Mouse (Mus musculus) kidney, postnatal 10 days (tissue): ENCODE data around the gene Trim14.

ENCODE experiments used
- DNase-seq: peaks from one replicate; pipeline ENCODE4 v3.0.0; 2021; ENCODE audit warnings: mixed read lengths

Trim14 gene

DNA sequence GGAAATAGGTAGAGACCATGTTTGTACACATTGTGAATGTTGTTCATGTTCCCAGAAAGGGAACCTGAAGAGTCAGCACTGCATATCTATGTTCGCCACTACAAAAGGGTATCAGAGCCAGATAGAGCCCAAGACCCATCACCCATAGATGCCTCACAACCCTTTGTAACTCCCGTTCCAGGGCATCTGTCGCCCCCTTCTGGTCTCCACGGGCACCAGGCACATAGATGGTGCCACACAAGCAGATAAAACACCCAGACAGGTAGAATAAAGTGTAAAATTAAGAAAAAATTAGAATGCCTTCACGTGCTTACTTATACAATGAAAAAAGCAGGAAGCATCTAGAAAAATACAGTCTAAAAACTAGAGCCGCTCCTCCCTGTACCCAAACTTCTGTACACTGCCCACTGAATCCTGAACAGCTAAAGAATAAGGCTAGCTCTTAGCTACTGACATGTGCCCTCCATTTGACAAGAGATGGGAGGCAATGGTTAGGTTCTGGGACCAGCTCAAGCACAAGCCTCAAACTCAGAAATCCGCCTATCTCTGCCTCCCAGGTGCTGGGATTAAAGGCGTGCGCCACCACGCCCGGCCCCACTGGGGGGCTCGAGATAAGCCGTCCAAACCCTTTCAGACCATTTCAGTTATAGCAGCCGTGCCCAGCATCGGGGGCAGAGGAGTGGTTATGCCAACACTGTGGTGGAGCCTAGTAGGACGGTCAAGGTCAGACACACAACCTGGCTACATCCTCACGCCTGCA lies 9.0 kb downstream of the Trim14 start:
- no peak for DNase-seq

DNA sequence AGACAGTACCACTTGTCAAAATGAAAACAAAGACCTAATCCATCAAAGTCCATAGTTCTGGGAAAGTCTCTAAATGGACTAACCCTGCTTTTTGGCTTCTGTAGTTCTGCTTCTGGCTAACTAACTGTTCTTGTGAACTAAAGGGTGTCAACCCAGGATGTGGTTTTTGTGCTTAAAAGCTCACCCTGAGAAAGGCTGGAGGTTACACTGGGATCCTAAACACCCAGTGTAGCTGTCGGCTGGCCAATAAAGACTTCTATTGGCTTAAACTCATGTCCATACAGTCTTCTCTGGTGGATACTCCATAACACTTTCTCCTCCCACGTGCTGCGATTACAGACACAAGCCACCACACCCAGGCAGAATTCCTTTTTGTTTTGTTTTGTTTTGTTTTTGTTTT lies 9.7 kb downstream of the Trim14 start:
- DNase-seq: no peak

DNA sequence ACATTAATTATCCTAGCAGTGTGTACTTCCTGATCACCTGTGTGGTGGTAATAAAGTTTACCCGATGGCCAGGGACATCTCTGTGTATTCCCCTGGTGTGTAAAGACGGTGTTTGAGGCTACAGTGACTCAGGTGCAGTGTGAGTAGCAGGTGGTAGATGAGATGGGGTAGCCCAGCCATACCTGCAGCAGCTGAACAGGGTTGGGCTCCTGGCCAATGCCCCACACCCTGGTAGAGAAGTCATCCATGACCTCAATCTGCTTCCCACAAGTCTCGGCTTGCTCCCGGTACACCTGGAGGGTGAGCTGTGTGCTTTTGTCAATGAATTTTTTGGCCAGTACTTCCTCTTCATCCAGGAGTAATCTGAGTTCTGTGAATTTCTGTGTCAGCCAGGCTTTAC lies 12.6 kb downstream of the Trim14 start:
- peak; percentile 43 for DNase-seq

DNA sequence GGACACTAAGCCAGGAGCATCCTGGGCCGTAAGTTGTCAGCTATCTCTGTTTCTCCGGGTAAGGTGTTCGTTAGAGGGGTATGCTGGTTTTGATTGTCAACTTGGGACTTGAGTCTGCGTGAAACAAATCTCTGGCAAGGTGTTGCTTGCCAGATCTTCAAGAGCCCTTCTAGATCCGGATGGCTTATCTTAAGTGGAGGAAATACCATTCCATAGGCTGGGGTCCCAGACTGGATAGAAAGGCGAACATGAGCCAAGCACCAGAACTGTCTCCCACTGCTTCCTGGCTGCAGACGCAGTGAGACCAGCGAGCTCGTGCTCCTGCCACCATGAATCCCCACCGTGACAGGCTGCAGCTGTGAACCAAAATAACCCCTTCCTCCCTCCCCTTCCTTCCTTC lies 14.5 kb downstream of the Trim14 start:
- DNase-seq: no peak

- no peak for DNase-seq
Observed at GRCm38 (mm10) chr4:46520491-46520890, 15.4 kb downstream of the Trim14 start.

DNA sequence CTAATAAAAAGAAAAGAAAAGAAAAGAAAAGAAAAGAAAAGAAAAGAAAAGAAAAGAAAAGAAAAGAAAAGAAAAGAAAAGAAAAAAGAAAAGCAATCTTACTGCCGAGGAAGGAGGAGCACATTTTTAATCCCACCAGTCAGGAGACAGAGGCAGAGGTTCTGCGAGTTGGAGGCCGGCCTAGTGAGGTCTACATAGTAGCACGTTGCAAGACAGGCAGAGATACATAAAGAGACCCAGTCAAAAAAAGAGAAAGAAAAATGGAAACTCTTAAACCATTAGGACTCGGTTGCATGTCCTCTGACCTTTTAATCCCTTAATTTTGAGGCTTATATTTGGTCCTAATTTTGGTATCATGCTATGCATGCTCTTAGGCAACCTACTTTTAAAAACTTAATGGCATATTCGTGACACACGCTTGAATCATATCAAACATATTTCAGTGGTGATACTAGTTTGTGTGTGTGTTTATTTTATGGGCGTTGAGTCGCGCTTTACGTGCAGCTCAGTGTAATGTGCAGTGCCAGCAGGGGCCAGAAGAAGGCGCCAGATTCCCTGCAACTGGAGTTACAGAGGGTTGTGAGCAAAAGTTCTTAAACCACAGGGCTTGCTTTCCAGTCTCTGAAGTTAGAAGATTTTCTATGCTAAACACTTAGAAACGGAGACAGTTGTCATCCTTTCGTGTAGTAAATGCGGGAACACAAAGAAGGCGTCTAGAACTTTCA lies 28.0 kb downstream of the Trim14 start:
- DNase-seq: peak; percentile 91

DNA sequence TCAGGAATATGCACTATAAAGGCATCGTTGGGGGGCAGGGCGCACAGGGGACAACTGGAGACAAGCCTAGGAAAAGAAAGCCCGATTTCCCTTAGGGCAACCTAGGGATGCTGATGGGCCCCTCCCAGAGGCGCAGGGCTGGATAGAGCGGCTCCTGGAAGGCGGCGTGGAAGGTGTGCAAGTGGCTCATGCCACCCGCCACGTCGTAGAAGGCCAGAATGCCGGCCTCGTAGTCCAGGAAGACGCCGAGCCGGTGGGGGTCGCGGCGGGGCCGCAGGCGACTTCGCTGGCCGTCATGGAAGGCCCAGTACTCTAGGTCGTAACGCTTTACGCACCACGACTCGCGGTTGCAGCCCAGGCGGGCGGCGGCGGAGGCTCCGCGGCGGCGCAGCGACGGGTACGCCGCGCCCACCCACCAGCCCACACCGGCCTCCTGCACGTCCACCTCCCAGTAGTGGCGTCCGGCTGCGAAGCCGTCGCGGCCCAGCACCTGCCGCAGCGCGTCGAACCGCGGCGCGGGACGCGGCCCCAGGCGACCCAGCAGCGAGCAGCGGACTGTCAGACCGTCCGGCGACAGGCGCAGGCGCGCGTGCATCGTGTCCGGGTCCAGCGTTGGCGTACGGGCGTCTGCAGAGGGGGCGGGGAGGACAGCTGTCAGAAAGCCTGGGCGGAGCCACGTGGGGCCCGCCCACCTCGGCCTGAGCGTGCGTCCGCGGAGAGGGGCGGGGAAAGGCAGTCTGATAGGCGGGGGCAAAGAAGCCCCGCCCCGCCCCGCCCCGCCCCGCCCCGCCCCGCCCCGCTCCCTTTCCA lies 28.9 kb downstream of the Trim14 start:
- peak; percentile 98 for DNase-seq

DNA sequence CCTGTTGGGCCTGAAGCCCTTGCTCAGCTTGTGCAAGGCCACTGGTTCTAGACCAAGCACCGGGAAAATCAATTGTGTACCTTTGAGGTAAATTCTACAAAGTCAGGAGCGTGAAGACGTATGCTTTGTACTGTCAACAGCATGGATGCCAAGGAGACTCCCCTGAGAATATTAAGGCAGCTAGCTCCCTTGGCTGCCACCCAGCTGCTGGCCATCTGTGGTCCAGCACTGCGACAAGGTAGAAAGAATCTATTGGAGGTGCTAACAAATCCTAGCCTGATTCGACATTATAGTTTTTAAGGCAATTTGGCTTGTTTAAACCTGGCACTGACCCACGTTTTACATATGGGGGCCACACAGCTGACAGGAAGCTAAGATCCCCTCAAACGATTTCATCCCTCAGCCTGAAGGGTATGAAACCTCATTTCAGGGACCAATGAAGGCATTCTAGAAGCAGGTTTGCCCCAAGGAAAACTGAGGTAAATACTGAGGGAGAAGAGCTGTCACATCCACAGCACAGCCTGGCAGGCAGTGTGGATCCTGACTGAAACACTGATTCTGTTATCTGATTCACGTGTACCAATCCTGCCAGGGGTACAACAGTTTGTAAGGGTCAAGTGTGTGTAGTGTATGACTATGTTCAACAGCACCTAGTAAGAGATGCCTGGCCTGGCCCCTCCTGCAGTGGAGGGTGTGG lies 30.4 kb downstream of the Trim14 start:
- no peak for DNase-seq

- DNase-seq: no peak
Observed at GRCm38 (mm10) chr4:46503881-46504280, 32.1 kb downstream of the Trim14 start.

DNA sequence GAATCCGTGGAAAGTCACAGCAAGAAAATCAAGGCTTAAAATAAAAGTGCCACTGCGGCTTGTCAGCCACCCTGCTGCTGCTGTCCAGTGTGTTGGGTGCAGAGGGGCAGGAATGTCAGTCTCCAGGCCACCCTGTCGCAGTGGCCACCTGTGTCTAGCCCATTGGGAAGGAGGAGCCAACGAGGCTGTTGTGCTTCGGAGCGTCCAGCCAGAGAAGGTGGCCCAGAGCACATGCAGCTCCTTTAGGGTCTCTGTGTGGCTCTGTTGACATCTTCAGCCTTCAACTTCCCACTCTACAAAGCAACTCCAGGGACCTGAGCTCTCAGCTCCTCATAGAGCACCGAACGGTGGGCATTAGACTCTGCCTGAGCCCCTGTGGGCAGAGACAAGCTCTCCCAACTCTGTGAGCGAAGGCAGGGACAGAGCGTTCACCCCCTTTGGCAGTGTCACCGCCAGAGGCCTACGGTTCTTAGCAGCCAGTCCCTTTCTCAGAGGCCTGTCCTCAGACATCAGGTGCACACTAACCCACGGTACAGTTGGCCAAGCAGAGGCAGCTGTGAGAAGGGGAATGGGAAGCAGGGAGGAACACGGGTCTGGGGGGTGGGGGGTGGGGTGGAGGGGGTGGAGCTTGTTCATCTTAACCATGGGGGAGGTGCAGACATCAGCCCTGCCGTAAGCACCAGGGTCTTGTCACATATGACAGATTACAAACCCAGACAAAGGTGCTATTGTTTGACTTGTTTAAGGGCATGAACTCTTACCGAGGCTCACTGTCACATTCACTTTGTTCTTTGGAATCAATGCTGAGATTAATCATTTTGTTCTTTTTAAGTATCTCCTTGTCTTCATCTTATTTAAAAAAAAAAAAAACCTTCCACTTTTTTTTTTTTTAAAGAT lies 33.1 kb downstream of the Trim14 start:
- no peak for DNase-seq

DNA sequence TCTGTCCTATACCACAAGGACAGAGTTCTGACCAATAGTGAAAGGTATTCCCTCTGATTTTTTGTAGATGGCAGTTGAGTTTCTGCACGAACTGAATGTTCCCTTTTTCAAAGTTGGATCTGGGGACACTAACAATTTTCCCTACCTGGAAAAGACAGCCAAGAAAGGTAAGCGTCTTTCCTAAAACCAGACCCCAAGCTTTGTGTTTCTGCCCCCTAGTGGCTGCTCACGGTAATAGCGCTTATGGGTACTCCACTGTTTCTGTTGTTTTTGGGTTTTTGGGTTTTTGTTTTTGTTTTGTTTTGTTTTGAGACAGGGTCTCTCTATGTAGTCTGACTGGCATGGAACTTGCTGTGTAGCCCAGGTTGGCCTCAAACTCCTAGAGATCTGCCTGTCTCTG lies 37.0 kb downstream of the Trim14 start:
- DNase-seq: peak; percentile 66

GRCm38 (mm10) chr4:46498511-46498910 lies 37.4 kb downstream of the Trim14 start:
- no peak for DNase-seq

GRCm38 (mm10) chr4:46497286-46497892 lies 38.6 kb downstream of the Trim14 start:
- peak; percentile 81 for DNase-seq

GRCm38 (mm10) chr4:46495543-46495942 lies 40.4 kb downstream of the Trim14 start:
- no peak for DNase-seq

DNA sequence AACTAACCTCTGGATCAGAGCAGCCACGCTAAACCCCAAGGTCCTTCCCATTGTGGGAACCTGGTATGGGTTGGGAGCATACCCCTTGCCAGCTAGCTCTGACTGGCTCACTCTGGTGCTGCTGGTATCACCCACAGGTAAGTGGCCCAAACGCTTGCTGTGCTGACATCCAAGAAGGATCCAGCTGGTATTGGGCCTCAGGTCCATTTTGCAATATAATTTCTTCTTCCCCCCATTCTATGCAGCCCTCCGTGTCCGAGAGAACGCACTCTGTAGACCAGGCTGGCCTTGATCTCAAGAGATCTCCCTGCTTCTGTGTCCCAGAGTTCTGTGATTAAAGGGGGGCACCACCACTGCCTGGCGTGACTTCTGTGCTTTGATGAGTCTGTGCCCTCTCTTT lies 42.9 kb downstream of the Trim14 start:
- DNase-seq: no peak

DNA sequence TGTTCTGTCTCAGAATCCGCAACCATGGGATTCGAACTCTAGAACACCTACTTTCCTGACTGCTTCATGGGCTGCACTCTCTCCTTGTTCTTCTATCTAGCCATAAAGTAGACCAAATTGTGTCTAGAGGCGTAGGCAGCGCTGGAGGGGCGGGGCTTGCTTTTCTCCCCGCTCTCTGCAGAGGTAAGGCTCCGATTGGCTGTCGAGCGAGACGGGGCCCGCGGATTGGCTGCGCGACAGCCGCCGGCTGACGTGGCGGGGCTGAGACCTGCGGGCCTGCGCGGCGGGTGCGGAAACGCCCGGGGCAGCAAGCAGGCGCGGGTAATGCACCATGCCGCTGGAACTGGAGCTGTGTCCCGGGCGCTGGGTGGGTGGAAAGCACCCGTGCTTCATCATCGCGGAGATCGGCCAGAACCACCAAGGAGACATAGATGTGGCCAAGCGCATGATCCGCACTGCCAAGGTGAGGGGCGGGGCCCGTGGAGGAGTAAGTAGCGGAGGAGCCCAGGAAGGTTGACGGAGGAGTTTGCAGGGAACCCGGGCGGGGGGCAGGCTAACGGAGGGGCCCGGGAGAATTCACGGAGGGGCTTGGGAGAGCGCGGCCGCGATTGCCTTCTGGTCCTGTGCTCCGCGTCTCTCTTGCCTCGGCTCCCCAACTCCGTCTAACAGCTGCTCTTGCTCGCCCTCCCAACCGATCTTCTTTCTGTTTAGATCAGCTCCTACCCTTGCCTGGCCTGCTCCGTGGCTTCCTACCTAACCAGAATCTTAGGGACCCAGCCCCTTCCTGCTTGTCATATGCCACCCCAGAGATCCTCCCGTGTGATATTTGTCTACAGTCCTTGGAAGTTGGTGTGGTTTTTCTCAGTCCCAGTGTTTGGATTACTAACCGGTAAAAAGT lies 46.7 kb downstream of the Trim14 start, which contains the start of gene Nans:
Gene Nans, plus strand, starts transcription at position 221 of the 898 bp plus-strand sequence.
- DNase-seq: peak; percentile 98

DNA sequence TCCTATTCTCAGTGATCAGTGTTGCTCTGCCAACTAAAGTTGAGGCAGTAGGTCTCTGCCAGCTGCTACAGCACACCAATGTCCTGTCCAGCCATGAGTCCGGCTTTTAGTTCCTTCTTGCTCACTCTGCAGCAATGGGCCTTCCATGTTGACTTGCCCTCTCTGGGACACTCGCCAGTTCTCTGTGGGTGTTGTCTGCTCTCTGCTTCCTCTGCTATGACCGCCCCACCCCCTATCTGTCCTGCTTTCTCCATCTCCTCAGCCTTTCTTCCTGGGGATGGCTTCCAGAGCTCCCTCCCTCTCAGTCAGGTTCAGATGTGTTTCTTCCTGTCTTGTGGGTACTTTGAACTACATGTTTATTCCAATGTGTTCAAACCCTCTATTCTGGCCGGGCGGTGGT lies 48.6 kb downstream of the Trim14 start:
- peak; percentile 76 for DNase-seq

DNA sequence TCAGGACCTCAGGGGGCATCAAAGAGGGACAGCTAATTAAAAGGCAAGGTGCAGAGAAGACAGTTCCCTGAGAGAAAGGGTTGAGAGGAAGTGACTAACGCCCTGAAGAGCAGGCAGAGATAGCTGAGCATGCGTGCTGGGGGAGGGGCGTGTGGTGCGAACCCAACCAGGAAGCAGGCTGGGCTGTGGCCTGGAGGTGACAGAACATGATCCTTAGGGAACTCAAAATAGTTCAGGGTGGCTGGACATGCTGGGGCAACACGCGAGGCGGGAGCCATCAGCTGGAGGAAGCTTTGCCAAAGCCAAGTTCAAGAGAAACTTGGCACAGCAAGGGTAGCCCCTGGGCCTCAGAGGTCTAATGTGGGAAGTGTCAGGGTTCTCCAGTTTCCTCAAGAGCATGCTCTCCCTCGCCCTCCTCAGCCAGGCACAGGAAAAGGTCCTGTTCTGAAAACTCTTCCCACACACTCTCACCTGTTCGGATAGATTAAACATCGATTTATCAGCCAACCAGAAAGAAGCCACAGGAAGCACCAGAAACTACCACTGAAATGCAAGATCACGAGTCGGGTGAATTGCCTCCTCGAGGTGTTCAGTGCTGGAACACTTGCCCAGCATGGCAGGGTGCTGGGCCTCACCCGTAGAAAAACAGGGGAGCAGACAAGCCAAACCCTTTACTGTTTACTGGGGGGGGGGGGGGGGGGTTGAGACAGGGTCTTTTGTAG lies 50.1 kb downstream of the Trim14 start:
- peak; percentile 85 for DNase-seq

DNA sequence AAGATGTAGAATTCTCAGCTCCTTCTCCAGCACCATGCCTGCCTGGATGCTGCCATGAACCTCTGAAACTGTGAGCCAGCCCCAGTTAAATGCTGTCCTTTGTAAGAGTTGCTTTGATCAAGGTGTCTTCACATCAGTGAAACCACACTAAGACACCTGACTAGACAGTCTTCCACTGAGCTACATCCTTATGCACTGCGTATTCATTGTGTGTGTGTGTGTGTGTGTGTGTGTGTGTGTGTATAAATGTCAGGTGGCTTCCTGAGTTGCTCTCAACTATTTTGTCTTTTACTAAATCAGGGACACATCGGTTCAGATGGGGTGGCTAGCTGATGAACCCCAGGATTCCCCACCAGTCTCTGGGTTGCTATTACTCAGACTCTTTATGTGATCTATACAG lies 56.9 kb downstream of the Trim14 start:
- no peak for DNase-seq

- no peak for DNase-seq
Observed at GRCm38 (mm10) chr4:46475101-46475500, 60.8 kb downstream of the Trim14 start.
